Mouse (Mus musculus): Measurements from ENCODE around the gene Traf5.

The Traf5 gene

GRCm38 (mm10) chr1:192091806-192092772 is at the start of gene Traf5:
Gene Traf5 (minus strand): TSS chr1:192092559.
- peak; percentile 93 for DNase-seq (ENCODE audit: low spot score)

- DNase-seq (ENCODE audit: low spot score) = no peak
Measured at GRCm38 (mm10) chr1:192140313-192140712, 48.0 kb upstream of the Traf5 start.

- DNase-seq (ENCODE audit: low spot score) = peak; percentile 71
Measured at GRCm38 (mm10) chr1:192137926-192138910, 45.9 kb upstream of the Traf5 start, which contains the start of gene Rcor3. Gene Rcor3 (minus strand): TSS chr1:192138062.

GRCm38 (mm10) chr1:192137291-192137925 is 45.0 kb upstream of the Traf5 start:
- no peak for DNase-seq (ENCODE audit: low spot score)

GRCm38 (mm10) chr1:192136561-192137290 is 44.4 kb upstream of the Traf5 start:
- DNase-seq (ENCODE audit: low spot score) = peak; percentile 71

GRCm38 (mm10) chr1:192130202-192130601 is 37.8 kb upstream of the Traf5 start:
- peak; percentile 30 for DNase-seq (ENCODE audit: low spot score)

GRCm38 (mm10) chr1:192128343-192128742 is 36.0 kb upstream of the Traf5 start:
- DNase-seq (ENCODE audit: low spot score) = no peak

- DNase-seq (ENCODE audit: low spot score) = no peak
Measured at GRCm38 (mm10) chr1:192125761-192126160, 33.4 kb upstream of the Traf5 start.

- no peak for DNase-seq (ENCODE audit: low spot score)
Measured at GRCm38 (mm10) chr1:192116262-192116661, 23.9 kb upstream of the Traf5 start.

GRCm38 (mm10) chr1:192115378-192115777 is 23.0 kb upstream of the Traf5 start:
- peak; percentile 47 for DNase-seq (ENCODE audit: low spot score)

- no peak for DNase-seq (ENCODE audit: low spot score)
Measured at GRCm38 (mm10) chr1:192109169-192109568, 16.8 kb upstream of the Traf5 start.

GRCm38 (mm10) chr1:192107352-192107751 is 15.0 kb upstream of the Traf5 start:
- DNase-seq (ENCODE audit: low spot score) = no peak

- no peak for DNase-seq (ENCODE audit: low spot score)
Measured at GRCm38 (mm10) chr1:192105902-192106389, 13.6 kb upstream of the Traf5 start.

GRCm38 (mm10) chr1:192104021-192104420 is 11.7 kb upstream of the Traf5 start:
- no peak for DNase-seq (ENCODE audit: low spot score)

- no peak for DNase-seq (ENCODE audit: low spot score)
Measured at GRCm38 (mm10) chr1:192103176-192103575, 10.8 kb upstream of the Traf5 start.

GRCm38 (mm10) chr1:192101359-192101758 is 9.0 kb upstream of the Traf5 start:
- DNase-seq (ENCODE audit: low spot score) = no peak

GRCm38 (mm10) chr1:192100742-192101141 is 8.4 kb upstream of the Traf5 start:
- no peak for DNase-seq (ENCODE audit: low spot score)

- no peak for DNase-seq (ENCODE audit: low spot score)
Measured at GRCm38 (mm10) chr1:192095626-192096025, 3.3 kb upstream of the Traf5 start.

- peak; percentile 72 for DNase-seq (ENCODE audit: low spot score)
Measured at GRCm38 (mm10) chr1:192094451-192095170, 2.3 kb upstream of the Traf5 start.

All from c-Kit-positive CD71-positive TER-119-positive erythroid progenitor cells, embryonic 14.5 days (primary cell).